Mouse (Mus musculus) urinary bladder, adult 2 months (tissue): ENCODE data around the gene Ndufa10. TPM values are rescaled to one million over a fixed set of nuclear protein-coding genes. Genes with fewer than 3 reads are reported as not detected.
"Not testable (repeated sequence)": the region's sequence is repeated elsewhere in the genome, so short reads cannot be mapped to it uniquely, and the experiment has no call there.

Source experiments
- DNase-seq: peaks from one replicate; pipeline ENCODE4 v3.0.0; 2022; ENCODE audit warnings: low spot score
- polyA plus RNA-seq: library from polyadenylated mRNA; depleted of rRNA; stranded (reverse); fragments of >200 nt; gene quantifications from 2 replicates; pipeline ENCODE4 v1.2.3, GENCODE M21; 2012; rRNA removed

Gene Ndufa10
- 94.5 and 96.3 TPM in 2 replicates for polyA plus RNA-seq

GRCm38 (mm10) chr1:92473165-92474041 lies at the start of gene Ndufa10:
TSS of gene Ndufa10 (minus strand) at chr1:92473860.
- DNase-seq = peak; percentile 91

GRCm38 (mm10) chr1:92521376-92521775 lies 47.7 kb upstream of the Ndufa10 start:
- DNase-seq = no peak

GRCm38 (mm10) chr1:92519046-92519445 lies 45.4 kb upstream of the Ndufa10 start:
- no peak for DNase-seq

- DNase-seq = no peak
Measured at GRCm38 (mm10) chr1:92518561-92518960, 44.9 kb upstream of the Ndufa10 start, which contains the start of gene Olfr1414. TSS of gene Olfr1414 (minus strand) at chr1:92518661.

- DNase-seq = no peak
Measured at GRCm38 (mm10) chr1:92515390-92515789, 41.7 kb upstream of the Ndufa10 start.

GRCm38 (mm10) chr1:92511646-92512045 lies 38.0 kb upstream of the Ndufa10 start:
- DNase-seq = not testable (repeated sequence)

- no peak for DNase-seq
Measured at GRCm38 (mm10) chr1:92496001-92496400, 22.3 kb upstream of the Ndufa10 start, which contains the start of gene Olfr1415. TSS of gene Olfr1415 (minus strand) at chr1:92496101.

GRCm38 (mm10) chr1:92485013-92485412 lies 11.4 kb upstream of the Ndufa10 start, which contains the start of gene Olfr1416:
TSS of gene Olfr1416 (minus strand) at chr1:92485113.
- DNase-seq = no peak

- DNase-seq = no peak
Measured at GRCm38 (mm10) chr1:92474066-92474578, 462 bp upstream of the Ndufa10 start.

- DNase-seq = no peak
Measured at GRCm38 (mm10) chr1:92468891-92469290, 4.8 kb downstream of the Ndufa10 start.

- DNase-seq = no peak
Measured at GRCm38 (mm10) chr1:92458416-92458815, 15.2 kb downstream of the Ndufa10 start.

GRCm38 (mm10) chr1:92457758-92458157 lies 15.9 kb downstream of the Ndufa10 start:
- DNase-seq = no peak

- DNase-seq = no peak
Measured at GRCm38 (mm10) chr1:92453751-92454445, 19.8 kb downstream of the Ndufa10 start.

GRCm38 (mm10) chr1:92448293-92448692 lies 25.4 kb downstream of the Ndufa10 start:
- DNase-seq = no peak

- no peak for DNase-seq
Measured at GRCm38 (mm10) chr1:92441453-92442063, 32.1 kb downstream of the Ndufa10 start.

- no peak for DNase-seq
Measured at GRCm38 (mm10) chr1:92440066-92440750, 33.5 kb downstream of the Ndufa10 start.

GRCm38 (mm10) chr1:92437678-92438271 lies 35.9 kb downstream of the Ndufa10 start:
- no peak for DNase-seq

GRCm38 (mm10) chr1:92436831-92437321 lies 36.8 kb downstream of the Ndufa10 start:
- DNase-seq = no peak

GRCm38 (mm10) chr1:92434986-92435385 lies 38.7 kb downstream of the Ndufa10 start:
- DNase-seq = no peak

GRCm38 (mm10) chr1:92432791-92433190 lies 40.9 kb downstream of the Ndufa10 start:
- no peak for DNase-seq

GRCm38 (mm10) chr1:92432098-92432497 lies 41.6 kb downstream of the Ndufa10 start:
- no peak for DNase-seq
